Mouse (Mus musculus): ENCODE measurements at regions not wholly inside any gene's neighbourhood (a gene's known extent, or its start where the extent isn't known, plus 50 kb on each side); places are given as distances from the start of the nearest gene placed in this dataset.

- TF ChIP-seq CTCF (IDR thresholded peaks at IDR 0.05; ENCODE audit: borderline replicate concordance, extremely low read depth, insufficient read depth, insufficient read length) (no peak), POLR2A (IDR thresholded peaks at IDR 0.05; ENCODE audit: borderline replicate concordance, extremely low read depth, insufficient read depth, insufficient read length, poor library complexity, severe bottlenecking) (no peak)
These were observed 125.4 kb upstream of the 1700012A03Rik start for GRCm38 (mm10) chr6:31924669-31925046.
